Mouse (Mus musculus): Measurements from ENCODE around the gene Zfy1.
"Not testable (repeated sequence)": the region's sequence is repeated elsewhere in the genome, so short reads cannot be mapped to it uniquely, and the experiment has no call there.

Zfy1 gene

DNA sequence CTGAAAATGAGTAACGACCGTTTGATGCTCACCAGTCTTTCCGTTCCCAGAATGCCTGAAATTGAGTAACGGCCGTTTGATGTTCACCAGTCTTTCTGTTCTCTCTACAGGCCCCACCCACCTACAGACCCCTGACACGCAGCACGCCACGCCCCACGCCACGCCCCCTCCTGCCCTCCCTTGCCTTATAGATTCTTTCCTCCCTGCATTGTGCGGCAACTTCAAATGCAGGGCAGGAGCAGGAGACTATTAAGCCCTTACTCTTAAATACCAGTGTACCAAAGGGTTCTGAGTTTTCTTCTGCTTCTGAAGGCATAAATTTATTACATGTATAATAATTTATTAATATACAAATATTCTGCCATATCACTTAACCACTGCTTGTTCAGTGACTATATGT lies at the start of gene Zfy1:
Gene Zfy1, minus strand, starts transcription at position 101 of the 400 bp plus-strand sequence.
- DNase-seq: not testable (repeated sequence)

DNA sequence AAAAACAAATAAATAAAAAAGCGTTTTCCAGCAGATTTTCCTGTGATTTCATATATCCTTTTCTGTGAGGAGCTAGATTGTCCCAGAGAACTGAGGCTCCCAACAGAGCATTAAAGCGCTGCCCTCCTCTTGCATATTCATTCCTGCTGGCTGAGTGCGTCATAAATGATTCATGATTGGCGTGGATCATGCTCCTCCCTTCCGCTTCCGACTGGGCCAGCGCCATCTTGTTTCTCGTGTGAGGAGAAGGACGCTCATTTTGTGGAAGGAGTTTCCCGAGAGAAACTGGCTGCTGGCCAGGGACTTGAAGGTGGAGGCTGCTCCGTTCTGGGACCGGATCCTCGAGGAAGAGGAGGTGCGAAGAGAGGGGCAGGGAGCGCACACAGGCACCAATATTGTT lies 21.2 kb upstream of the Zfy1 start, which contains the start of gene Uba1y:
Gene Uba1y, plus strand, starts transcription at position 254 of the 400 bp plus-strand sequence.
- no peak for DNase-seq

DNA sequence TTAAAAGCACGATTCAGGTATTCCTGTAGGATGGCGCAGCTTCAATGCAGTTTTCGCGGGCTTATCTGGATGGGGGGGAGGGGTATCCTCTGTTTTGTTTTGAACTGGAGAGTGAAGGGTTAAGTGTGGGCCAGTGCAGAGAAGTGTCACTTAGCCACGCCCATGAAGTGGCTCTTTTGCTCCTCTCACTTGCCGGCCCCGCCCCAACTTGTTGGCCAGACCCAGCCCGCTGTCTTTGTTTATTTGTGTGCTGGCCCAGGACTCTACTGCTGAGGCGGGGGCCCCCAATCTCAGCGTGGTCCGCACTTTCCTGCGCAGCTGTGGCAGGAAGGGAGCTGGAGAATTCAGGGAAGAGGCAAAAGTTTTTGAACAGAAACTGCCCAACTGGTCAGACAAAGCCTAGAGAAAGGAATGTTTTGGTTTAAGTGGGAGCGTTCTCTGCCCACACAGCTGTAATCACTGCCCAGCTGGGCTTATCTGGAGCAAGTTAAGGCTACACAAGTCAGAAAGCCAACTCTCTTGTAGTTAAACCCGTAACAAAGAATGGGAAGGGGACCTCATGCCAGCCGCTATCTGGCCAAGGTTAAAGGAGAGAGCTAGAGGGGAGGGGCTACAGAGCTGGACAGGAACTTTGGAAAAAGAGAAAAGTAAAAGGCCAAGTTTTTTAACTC lies 11.9 kb upstream of the Zfy1 start:
- DNase-seq: peak; percentile 36

Measured in lung, postnatal 14 days (tissue).